Mouse (Mus musculus) ES-E14 (cell line): ENCODE results near the gene Gm10134. TPM values are rescaled to one million over a fixed set of nuclear protein-coding genes. Genes with fewer than 3 reads are reported as not detected.

Experiments used
- DNase-seq: peaks from one replicate; pipeline ENCODE4 v3.0.0-alpha.2; 2013; ENCODE audit warnings: low read depth, low spot score
- H3K27ac ChIP-seq: 2 replicates; pipeline ENCODE4 v1.5.1; 2012; ENCODE audit warnings: low read depth, mild to moderate bottlenecking, low read length, moderate library complexity, mixed read lengths; ENCODE audit not compliant: poor library complexity, insufficient read depth, severe bottlenecking
- H3K36me3 ChIP-seq: 2 replicates; pipeline ENCODE4 v1.6.1; 2012; ENCODE audit warnings: mild to moderate bottlenecking, low read length, moderate library complexity, mixed read lengths; ENCODE audit not compliant: control insufficient read depth, poor library complexity, insufficient read depth, severe bottlenecking
- H3K4me1 ChIP-seq, 2 experiments: fragments of 150-350 bp in 1 of 2; sonication (generic) in 1 of 2; 2 replicates each; pipeline ENCODE4 v1.6.1; 2012; ENCODE audit warnings: low read length in 2 of 2, mild to moderate bottlenecking in 1 of 2, mixed read lengths in 1 of 2; ENCODE audit not compliant: control insufficient read depth in 2 of 2, insufficient read depth in 2 of 2, poor library complexity in 1 of 2
- H3K4me3 ChIP-seq, 2 experiments: fragments of 150-350 bp in 1 of 2; sonication (generic) in 1 of 2; 2 replicates each; pipeline ENCODE4 v1.5.1; 2012; ENCODE audit warnings: low read length in 2 of 2, low read depth in 1 of 2, mild to moderate bottlenecking in 1 of 2, mixed read lengths in 1 of 2; ENCODE audit not compliant: insufficient read depth in 1 of 2, poor library complexity in 1 of 2, severe bottlenecking in 1 of 2
- H3K9ac ChIP-seq: 2 replicates; pipeline ENCODE4 v1.6.1; 2012; ENCODE audit warnings: low read depth, mild to moderate bottlenecking, low read length, mixed read lengths; ENCODE audit not compliant: poor library complexity, insufficient read depth, severe bottlenecking
- H3K9me3 ChIP-seq: fragments of 150-350 bp; sonication (generic); 2 replicates; pipeline ENCODE4 v1.6.1; 2012; ENCODE audit warnings: low read depth, mild to moderate bottlenecking, low read length; ENCODE audit not compliant: control insufficient read depth, insufficient read depth
- CHD2 ChIP-seq: IDR thresholded peaks from 2 replicates; pipeline ENCODE4 v1.6.1; 2014; ENCODE audit warnings: mild to moderate bottlenecking, low read depth, low read length, inconsistent platforms
- HCFC1 ChIP-seq: IDR thresholded peaks from 2 replicates; pipeline ENCODE4 v1.6.1; 2012; ENCODE audit warnings: low read length, inconsistent platforms, borderline replicate concordance; ENCODE audit not compliant: insufficient read depth
- MAFK ChIP-seq: IDR thresholded peaks from 2 replicates; pipeline ENCODE4 v1.6.1; 2014; ENCODE audit warnings: mild to moderate bottlenecking, low read depth, low read length, inconsistent platforms; ENCODE audit not compliant: insufficient read depth
- ZC3H11A ChIP-seq: IDR thresholded peaks from 2 replicates; pipeline ENCODE4 v1.6.1; 2012; ENCODE audit warnings: low read depth, mild to moderate bottlenecking, inconsistent platforms, low read length, borderline replicate concordance
- ZNF384 ChIP-seq: IDR thresholded peaks from 2 replicates; pipeline ENCODE4 v1.6.1; 2012; ENCODE audit warnings: low read depth, low read length, inconsistent platforms
- in situ Hi-C, 2 experiments: fragments of 600-800 bp; cut with MboI; formaldehyde crosslinking; loops; one replicate each; pipeline ENCODE4 v1.15.1; 2025; ENCODE audit warnings: low sequenced_read_pairs in 2 of 2, inconsistent platforms in 1 of 2; ENCODE audit not compliant: unreplicated experiment in 2 of 2
- total RNA-seq: library from RNA; depleted of rRNA; stranded (reverse); fragments of 300-350 nt; gene quantifications from 2 replicates; pipeline ENCODE4 v1.2.3, GENCODE M21; 2012

The Gm10134 gene
- total RNA-seq, 1 experiment = 0.80 TPM

DNA sequence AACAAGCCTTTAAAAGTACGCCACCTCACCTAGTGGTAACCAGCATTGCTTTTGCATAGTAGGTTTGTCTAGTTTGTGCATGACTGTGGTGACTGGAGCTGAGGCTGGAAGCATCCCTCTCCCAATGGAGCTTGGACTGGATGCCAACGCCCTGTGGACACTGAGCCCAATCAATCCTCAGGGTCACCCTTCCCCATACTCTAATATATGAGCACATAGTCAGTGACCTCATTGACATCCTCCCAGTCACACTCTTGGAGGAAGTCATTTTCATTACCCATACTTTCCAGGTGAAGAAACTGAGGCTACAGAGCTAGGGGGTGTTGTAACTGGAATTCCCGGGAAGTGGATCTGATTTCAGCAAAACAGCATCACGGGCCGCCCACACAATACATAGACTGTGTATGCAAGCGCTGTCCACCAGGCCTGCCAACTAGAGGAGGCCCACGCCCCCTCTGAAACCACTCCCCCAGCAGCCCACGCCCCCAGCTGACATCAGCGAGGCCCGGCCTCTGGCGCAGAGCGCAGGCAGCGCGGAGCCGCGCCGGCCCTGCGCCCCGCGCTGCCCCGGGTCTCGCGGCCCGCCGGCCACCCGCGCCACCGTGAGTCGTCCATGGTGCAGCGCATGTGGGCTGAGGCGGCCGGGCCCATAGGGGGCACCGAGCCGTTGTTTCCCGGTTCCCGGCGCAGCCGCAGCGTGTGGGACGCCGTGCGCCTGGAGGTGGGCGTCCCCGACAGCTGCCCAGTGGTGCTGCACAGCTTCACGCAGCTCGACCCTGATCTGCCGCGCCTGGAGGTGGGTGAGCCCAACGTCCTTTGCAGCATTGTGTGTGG, 27.3 kb downstream of the Gm10134 start:
- TF ChIP-seq MAFK (no peak), ZNF384 (no peak), HCFC1 (no peak), CHD2 (no peak), ZC3H11A (no peak)
- no peaks in the 10 kb centered on the region for H3K9me3 ChIP-seq
- H3K36me3 ChIP-seq = no peaks in the 10 kb centered on the region
- no peak overlapping the region for H3K27ac ChIP-seq
- peak overlapping the region; percentile 68 to 75 for H3K4me3 ChIP-seq
- in situ Hi-C loops = no loop called here
- peaks cover 2 to 16% of the 10 kb centered on the region in 2 experiments; a peak in 2 of 4 replicates for H3K4me1 ChIP-seq
- DNase-seq = peak; percentile 69
- H3K9ac ChIP-seq = peak overlapping the region; percentile 52

GRCm38 (mm10) chr2:28533901-28534435, 28.1 kb downstream of the Gm10134 start:
- in situ Hi-C loops = no loop called here
- Histone ChIP-seq H3K9ac (no peak overlapping the region), H3K36me3 (no peaks in the 10 kb centered on the region), H3K27ac (no peak overlapping the region), H3K9me3 (no peaks in the 10 kb centered on the region), H3K4me3 (peak overlapping the region in 1 of 2 experiments; percentile 75; a peak in 2 of 4 replicates), H3K4me1 (peaks cover 2 to 16% of the 10 kb centered on the region in 2 experiments; a peak in 2 of 4 replicates)
- no peak for TF ChIP-seq MAFK
- TF ChIP-seq CHD2 = no peak
- TF ChIP-seq HCFC1 = no peak
- no peak for TF ChIP-seq ZC3H11A
- TF ChIP-seq ZNF384 = no peak
- no peak for DNase-seq

GRCm38 (mm10) chr2:28534436-28535262, 28.8 kb downstream of the Gm10134 start:
- no peak for DNase-seq
- no peak overlapping the region for H3K9ac ChIP-seq
- H3K4me1 ChIP-seq = peaks cover 2 to 15% of the 10 kb centered on the region in 2 experiments; a peak in 2 of 4 replicates

GRCm38 (mm10) chr2:28535263-28535540, 29.3 kb downstream of the Gm10134 start:
- H3K9ac ChIP-seq = no peak overlapping the region
- no peak for TF ChIP-seq HCFC1
- TF ChIP-seq ZNF384 = no peak
- no peak for TF ChIP-seq CHD2
- no peak for TF ChIP-seq MAFK
- no peak for TF ChIP-seq ZC3H11A

More at GRCm38 (mm10) chr2:28534436-28535262, 28.8 kb downstream of the Gm10134 start:
- TF ChIP-seq MAFK (no peak), CHD2 (no peak), HCFC1 (no peak), ZNF384 (no peak), ZC3H11A (no peak)
- in situ Hi-C loops = no loop called here
- no peaks in the 10 kb centered on the region for H3K36me3 ChIP-seq
- no peak overlapping the region for H3K4me3 ChIP-seq
- no peak overlapping the region for H3K27ac ChIP-seq
- H3K9me3 ChIP-seq = no peaks in the 10 kb centered on the region

More at GRCm38 (mm10) chr2:28535263-28535540, 29.3 kb downstream of the Gm10134 start:
- no peak for DNase-seq
- Histone ChIP-seq H3K4me3 (no peak overlapping the region), H3K36me3 (no peaks in the 10 kb centered on the region), H3K9me3 (no peaks in the 10 kb centered on the region), H3K4me1 (peaks cover 2 to 15% of the 10 kb centered on the region in 2 experiments; a peak in 2 of 4 replicates), H3K27ac (no peak overlapping the region)
- in situ Hi-C loops = no loop called here
